Mouse (Mus musculus): ENCODE results near the gene Rnf103. TPM values are rescaled to one million over a fixed set of nuclear protein-coding genes. Genes with fewer than 3 reads are reported as not detected.
A peak's percentile ranks its signal among the peaks of the same experiment; 100 is the strongest.

The Rnf103 gene
- polyA plus RNA-seq, 2 experiments, result 5.0 to 7.2 TPM

DNA sequence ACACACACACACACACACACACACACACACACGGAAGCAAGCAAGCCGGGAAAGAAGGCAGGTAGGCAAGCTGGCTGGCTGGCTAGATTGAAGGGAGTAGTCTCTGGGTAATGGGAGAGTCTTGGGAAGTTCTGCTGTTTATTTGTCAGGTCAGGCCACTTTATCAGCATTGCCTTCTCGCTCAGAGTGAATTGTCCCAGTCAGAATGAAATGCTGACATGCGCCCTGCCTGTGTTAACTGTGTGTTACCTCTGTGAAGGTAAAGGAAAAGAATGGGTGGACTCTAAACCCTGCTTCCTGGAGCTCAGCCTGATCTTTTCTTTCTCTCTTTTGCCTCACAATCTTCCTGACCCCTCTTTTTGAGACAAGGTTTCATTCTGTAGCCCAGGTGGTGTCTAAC, 5.7 kb upstream of the Rnf103 start:
- Histone ChIP-seq H3K36me3 (replicated peaks; ENCODE audit: control insufficient read depth, insufficient read depth, low read depth) (no peaks in the 10 kb centered on the region), H3K27ac (no peak overlapping the region), H3K9ac (replicated peaks) (no peak overlapping the region), H3K9me3 (ENCODE audit: control insufficient read depth, low read length) (no peaks in the 10 kb centered on the region), H3K4me3 (ENCODE audit: insufficient read depth in 1 of 2, low read depth in 2 of 2, low read length in 2 of 2) (no peak overlapping the region), H3K4me1 (replicated peaks; ENCODE audit: control insufficient read depth in 2 of 2, insufficient read depth in 2 of 2, low read length in 1 of 2) (peaks cover 0 to 5% of the 10 kb centered on the region in 2 experiments; a peak in 1 of 4 replicates), H3K27me3 (ENCODE audit: control insufficient read depth, insufficient read depth, low read length) (no peaks in the 10 kb centered on the region), H3K4me2 (ENCODE audit: low read depth) (no peak overlapping the region)
- no peak for TF ChIP-seq CTCF (IDR thresholded peaks at IDR 0.05; ENCODE audit: low read depth)
- no peak for TF ChIP-seq EP300 (IDR thresholded peaks at IDR 0.05; ENCODE audit: low read depth)
- DNase-seq (ENCODE audit: low read depth in 3 of 3, low spot score in 3 of 3) (no peak), ATAC-seq (ENCODE audit: insufficient read depth) (no peak)
- 36% methylated on average over 3 of the region's 4 CpGs for WGBS (ENCODE audit: insufficient replicate concordance)

GRCm38 (mm10) chr6:71492136-71492535, 1.6 kb upstream of the Rnf103 start:
- Histone ChIP-seq H3K36me3 (replicated peaks; ENCODE audit: control insufficient read depth, insufficient read depth, low read depth) (no peaks in the 10 kb centered on the region), H3K4me2 (ENCODE audit: low read depth) (no peak overlapping the region), H3K27me3 (ENCODE audit: control insufficient read depth, insufficient read depth, low read length) (no peaks in the 10 kb centered on the region), H3K9me3 (ENCODE audit: control insufficient read depth, low read length) (no peaks in the 10 kb centered on the region), H3K4me1 (replicated peaks; ENCODE audit: control insufficient read depth in 2 of 2, insufficient read depth in 2 of 2, low read length in 1 of 2) (no peaks in the 10 kb centered on the region; a peak in 3 of 4 replicates), H3K27ac (no peak overlapping the region), H3K4me3 (ENCODE audit: insufficient read depth in 1 of 2, low read depth in 2 of 2, low read length in 2 of 2) (no peak overlapping the region), H3K9ac (replicated peaks) (no peak overlapping the region)
- TF ChIP-seq EP300 (IDR thresholded peaks at IDR 0.05; ENCODE audit: low read depth) (no peak), CTCF (IDR thresholded peaks at IDR 0.05; ENCODE audit: low read depth) (no peak)
- DNase-seq (ENCODE audit: low read depth in 3 of 3, low spot score in 3 of 3) (no peak), ATAC-seq (ENCODE audit: insufficient read depth) (no peak)
- 51% methylated on average over 4 of the region's 4 CpGs for WGBS (ENCODE audit: insufficient replicate concordance)

GRCm38 (mm10) chr6:71492756-71493674, 679 bp upstream of the Rnf103 start:
- ATAC-seq (ENCODE audit: insufficient read depth), result peak; percentile 2; the same call in 1 of the 2 replicates

DNA sequence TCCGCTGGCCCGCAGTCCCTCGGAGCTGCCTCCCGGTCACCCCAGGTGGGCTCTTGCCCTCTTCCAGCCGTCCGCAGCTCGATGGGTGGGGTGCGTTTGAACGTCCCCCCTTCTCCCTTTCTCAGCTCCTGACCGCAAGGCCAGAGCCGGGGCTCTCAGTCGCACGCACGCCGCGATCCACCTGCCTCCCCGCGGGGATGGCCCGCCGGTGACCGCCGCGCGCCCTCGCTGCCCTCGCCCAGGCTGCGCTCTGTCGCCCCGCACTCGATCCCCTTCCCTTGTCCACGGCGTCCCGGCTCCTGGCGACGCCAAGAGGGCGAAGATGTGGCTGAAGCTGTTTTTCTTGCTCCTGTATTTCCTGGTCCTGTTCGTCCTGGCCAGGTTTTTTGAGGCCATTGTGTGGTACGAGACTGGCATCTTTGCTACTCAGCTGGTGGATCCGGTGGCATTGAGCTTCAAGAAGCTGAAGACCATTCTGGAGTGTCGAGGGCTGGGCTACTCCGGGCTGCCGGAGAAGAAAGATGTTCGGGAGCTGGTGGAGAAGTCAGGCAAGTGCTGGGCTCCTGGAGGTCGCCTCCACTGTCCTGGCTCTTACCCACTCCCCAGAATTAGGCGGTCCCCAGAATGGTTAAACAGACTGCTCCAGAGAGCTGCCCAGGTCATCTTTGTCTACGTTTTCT, 787 bp downstream of the Rnf103 start:
- TF ChIP-seq CTCF (IDR thresholded peaks at IDR 0.05; ENCODE audit: low read depth) (no peak), EP300 (IDR thresholded peaks at IDR 0.05; ENCODE audit: low read depth) (no peak)
- DNase-seq (ENCODE audit: low read depth in 3 of 3, low spot score in 3 of 3) (peak in 2 of 3 experiments; percentile 4 to 24), ATAC-seq (ENCODE audit: insufficient read depth) (peak; percentile 54)
- no peaks in the 10 kb centered on the region for H3K9me3 ChIP-seq (ENCODE audit: control insufficient read depth, low read length)
- H3K36me3 ChIP-seq (replicated peaks; ENCODE audit: control insufficient read depth, insufficient read depth, low read depth), result no peaks in the 10 kb centered on the region
- H3K9ac ChIP-seq (replicated peaks), result peak overlapping the region; percentile 76
- H3K4me2 ChIP-seq (ENCODE audit: low read depth), result peak overlapping the region; percentile 95
- H3K4me1 ChIP-seq (replicated peaks; ENCODE audit: control insufficient read depth in 2 of 2, insufficient read depth in 2 of 2, low read length in 1 of 2), result no peaks in the 10 kb centered on the region; a peak in 2 of 4 replicates
- no peaks in the 10 kb centered on the region for H3K27me3 ChIP-seq (ENCODE audit: control insufficient read depth, insufficient read depth, low read length)
- H3K4me3 ChIP-seq (ENCODE audit: insufficient read depth in 1 of 2, low read depth in 2 of 2, low read length in 2 of 2), result peak overlapping the region; percentile 71 to 80
- 1% methylated on average over 45 of the region's 46 CpGs for WGBS (ENCODE audit: insufficient replicate concordance)
- peak overlapping the region; percentile 51 for H3K27ac ChIP-seq

More at GRCm38 (mm10) chr6:71492756-71493674, 679 bp upstream of the Rnf103 start:
- H3K27ac ChIP-seq, result peak overlapping the region; percentile 39; the same call in 1 of the 2 replicates
- WGBS (ENCODE audit: insufficient replicate concordance), result 20% methylated on average over 21 of the region's 22 CpGs
- no peaks in the 10 kb centered on the region for H3K36me3 ChIP-seq (replicated peaks; ENCODE audit: control insufficient read depth, insufficient read depth, low read depth)
- H3K9me3 ChIP-seq (ENCODE audit: control insufficient read depth, low read length), result no peaks in the 10 kb centered on the region
- peak in 1 of 3 experiments; percentile 17 for DNase-seq (ENCODE audit: low read depth in 3 of 3, low spot score in 3 of 3)
- peak overlapping the region; percentile 71 to 80 for H3K4me3 ChIP-seq (ENCODE audit: insufficient read depth in 1 of 2, low read depth in 2 of 2, low read length in 2 of 2)
- H3K4me2 ChIP-seq (ENCODE audit: low read depth), result peak overlapping the region; percentile 95
- H3K27me3 ChIP-seq (ENCODE audit: control insufficient read depth, insufficient read depth, low read length), result no peaks in the 10 kb centered on the region
- H3K4me1 ChIP-seq (replicated peaks; ENCODE audit: control insufficient read depth in 2 of 2, insufficient read depth in 2 of 2, low read length in 1 of 2), result no peaks in the 10 kb centered on the region; a peak in 2 of 4 replicates
- TF ChIP-seq EP300 (IDR thresholded peaks at IDR 0.05; ENCODE audit: low read depth) (no peak), CTCF (IDR thresholded peaks at IDR 0.05; ENCODE audit: low read depth) (no peak)
- H3K9ac ChIP-seq (replicated peaks), result peak overlapping the region; percentile 76

- Histone ChIP-seq H3K4me1 (replicated peaks; ENCODE audit: control insufficient read depth in 2 of 2, insufficient read depth in 2 of 2, low read length in 1 of 2) (no peaks in the 10 kb centered on the region; a peak in 1 of 4 replicates), H3K4me2 (ENCODE audit: low read depth) (no peak overlapping the region), H3K27ac (no peak overlapping the region), H3K4me3 (ENCODE audit: insufficient read depth in 1 of 2, low read depth in 2 of 2, low read length in 2 of 2) (no peak overlapping the region), H3K9me3 (ENCODE audit: control insufficient read depth, low read length) (no peaks in the 10 kb centered on the region), H3K36me3 (replicated peaks; ENCODE audit: control insufficient read depth, insufficient read depth, low read depth) (peaks cover 4% of the 10 kb centered on the region; the same call in 1 of the 2 replicates), H3K27me3 (ENCODE audit: control insufficient read depth, insufficient read depth, low read length) (no peaks in the 10 kb centered on the region), H3K9ac (replicated peaks) (no peak overlapping the region)
- no peak for DNase-seq (ENCODE audit: low read depth in 3 of 3, low spot score in 3 of 3)
- TF ChIP-seq EP300 (IDR thresholded peaks at IDR 0.05; ENCODE audit: low read depth) (no peak), CTCF (IDR thresholded peaks at IDR 0.05; ENCODE audit: low read depth) (no peak)
- no peak for ATAC-seq (ENCODE audit: insufficient read depth)
- WGBS (ENCODE audit: insufficient replicate concordance), result 54% methylated on average over 3 of the region's 3 CpGs
Measured at GRCm38 (mm10) chr6:71500575-71500974, 6.9 kb downstream of the Rnf103 start.

Data from liver, embryonic 14.5 days (tissue).